Mouse (Mus musculus) left cerebral cortex, adult 8-10 months (tissue): ENCODE measurements around the gene Olfr827. TPM values are rescaled to one million over a fixed set of nuclear protein-coding genes. Genes with fewer than 3 reads are reported as not detected.

Experiments
- DNase-seq, 2 experiments: peaks; one replicate each; pipeline ENCODE4 v3.0.0; 2022; ENCODE audit warnings: low spot score in 2 of 2
- total RNA-seq, 4 experiments: library from RNA; stranded (reverse); gene quantifications; 2 replicates each; pipeline ENCODE4 v1.2.4; 2022

The Olfr827 gene
- not detected for total RNA-seq

GRCm38 (mm10) chr10:130214303-130214702 is at the start of gene Olfr827:
Olfr827 (minus strand) TSS chr10:130214403.
- DNase-seq = no peak

DNA sequence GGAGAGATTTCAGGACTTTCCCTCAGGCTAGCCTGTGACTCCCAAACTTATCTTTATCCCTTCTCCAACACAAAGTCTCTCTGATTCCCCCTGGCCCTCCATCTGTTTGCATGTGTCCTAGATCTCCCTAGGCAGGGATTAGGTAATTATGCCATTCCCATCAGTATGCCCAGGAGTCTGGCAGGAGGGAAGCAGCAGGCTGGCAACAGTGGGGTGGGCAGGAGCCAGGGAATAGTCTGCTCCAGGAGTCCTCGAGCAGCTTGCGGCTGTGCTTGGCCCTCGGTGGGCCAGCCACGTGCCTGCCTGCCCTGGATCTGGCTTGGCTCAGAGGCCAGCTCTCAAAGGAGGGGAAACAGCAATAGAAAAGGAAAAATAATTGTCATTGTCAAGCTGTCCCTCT is 49.0 kb upstream of the Olfr827 start:
- DNase-seq = peak in 1 of 2 experiments; percentile 33

GRCm38 (mm10) chr10:130259483-130259882 is 45.3 kb upstream of the Olfr827 start:
- DNase-seq = no peak

DNA sequence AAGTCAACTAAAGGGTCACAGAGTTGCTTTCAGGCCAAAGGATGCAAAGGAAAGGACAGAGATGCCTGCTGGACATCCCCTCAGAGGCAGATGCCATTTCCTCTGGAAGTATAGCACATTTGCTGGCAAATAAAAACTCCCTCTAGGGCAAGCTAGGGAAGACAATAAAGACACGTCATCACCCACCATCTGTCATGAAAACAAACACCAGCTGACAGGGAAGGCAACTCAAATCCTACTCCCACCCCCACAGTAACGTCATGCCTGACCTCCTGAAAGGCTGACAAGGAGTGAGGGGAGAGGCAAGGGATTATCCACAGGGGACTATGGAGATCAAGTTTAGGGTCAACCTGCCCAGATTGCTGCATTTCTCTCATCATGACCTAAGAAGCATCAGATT is 30.1 kb upstream of the Olfr827 start:
- no peak for DNase-seq

GRCm38 (mm10) chr10:130238318-130239209 is 24.4 kb upstream of the Olfr827 start:
- DNase-seq = no peak

- no peak for DNase-seq
These were observed 20.4 kb upstream of the Olfr827 start for GRCm38 (mm10) chr10:130234576-130234975.

GRCm38 (mm10) chr10:130232117-130232516 is 17.9 kb upstream of the Olfr827 start:
- no peak for DNase-seq

DNA sequence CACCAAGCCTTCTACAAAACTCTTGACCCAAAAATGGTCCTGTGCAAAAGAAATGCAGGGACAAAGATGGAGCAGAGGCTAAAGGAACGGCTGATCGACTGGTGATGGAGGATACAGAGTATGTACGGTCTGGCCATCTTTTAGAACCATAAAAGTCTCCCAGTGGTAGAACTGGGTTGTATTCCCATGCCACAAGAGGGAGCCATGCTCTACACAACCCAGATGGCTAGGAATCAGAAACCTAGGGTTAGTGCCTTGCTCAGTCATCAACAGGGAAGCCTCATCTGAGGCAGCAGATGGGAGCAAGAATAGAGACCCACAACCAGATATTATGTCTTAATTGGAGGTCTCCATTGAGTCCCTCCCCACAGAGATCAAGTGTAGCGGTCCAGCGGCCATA is 15.4 kb upstream of the Olfr827 start:
- DNase-seq = no peak

- DNase-seq = no peak
These were observed 14.0 kb upstream of the Olfr827 start for GRCm38 (mm10) chr10:130228246-130228645.

DNA sequence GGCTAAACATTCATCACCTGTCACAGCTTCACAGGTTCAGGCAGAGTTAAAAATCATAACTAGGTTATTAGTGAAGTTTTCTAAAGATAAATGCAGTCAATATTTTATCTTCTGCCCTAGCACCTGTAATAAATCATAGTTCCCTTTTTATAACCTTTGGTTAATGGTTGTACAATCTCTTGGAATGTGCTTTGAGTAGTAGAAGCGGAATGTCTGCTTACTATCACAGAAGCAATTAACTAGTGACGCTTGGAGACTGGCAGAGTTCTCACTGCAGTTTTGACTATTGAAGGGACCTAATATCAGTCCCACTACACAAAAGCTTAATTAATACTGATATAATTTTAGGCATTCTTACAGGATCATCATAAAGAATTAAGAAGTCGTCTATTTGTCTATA is 10.8 kb upstream of the Olfr827 start:
- DNase-seq = no peak

DNA sequence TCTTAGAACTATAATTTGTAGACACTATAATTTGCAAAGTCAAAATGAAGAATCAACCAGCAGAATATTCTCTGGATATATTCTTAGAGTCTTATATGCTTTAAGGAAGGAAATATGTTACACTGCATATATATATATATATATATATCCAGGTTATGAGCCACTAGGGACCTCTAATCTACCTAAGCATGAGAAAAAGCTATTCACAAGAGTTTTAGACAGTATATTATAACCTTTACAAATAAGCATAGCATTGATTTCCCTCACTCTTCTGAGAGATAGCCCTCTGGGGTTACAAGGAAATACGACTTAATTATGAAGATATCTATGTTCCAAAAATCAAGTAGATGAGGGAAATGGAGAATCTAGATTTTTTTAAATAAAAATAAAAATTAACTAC is 30.1 kb downstream of the Olfr827 start, which contains the start of gene Olfr826:
Gene Olfr826 (minus strand): TSS at position 101 of the 400 bp plus-strand sequence.
- no peak for DNase-seq

- DNase-seq = no peak
These were observed 47.5 kb downstream of the Olfr827 start, which contains the start of gene Olfr825 for GRCm38 (mm10) chr10:130166666-130167065. Olfr825 (minus strand) TSS chr10:130166766.

DNA sequence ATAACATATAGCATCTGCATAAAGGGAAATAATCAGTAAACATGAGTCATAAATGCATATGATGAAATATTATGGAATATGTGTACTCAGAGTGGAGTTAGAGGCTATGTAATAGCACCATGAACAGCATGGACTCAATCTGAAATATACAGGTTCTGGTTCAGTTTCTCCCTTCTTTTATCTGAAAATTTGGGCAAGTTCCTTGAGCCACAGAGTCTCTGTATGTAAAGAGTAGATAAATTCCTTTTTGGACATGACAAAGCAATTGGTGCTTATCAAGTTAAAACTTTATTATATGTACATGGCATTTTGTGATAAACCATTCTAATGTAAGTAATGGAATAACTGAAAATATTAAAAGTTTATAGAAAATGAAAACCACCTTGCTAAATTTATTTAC is 49.0 kb downstream of the Olfr827 start:
- DNase-seq = no peak

Other genes starting within 250 kb of the Olfr827 start
- not detected for gene Olfr819, start 247.1 kb downstream of the Olfr827 start, total RNA-seq
- gene Olfr247, start 238.3 kb downstream of the Olfr827 start, total RNA-seq = not detected
- gene Gm10310, start 229.3 kb downstream of the Olfr827 start, total RNA-seq = not detected
- not detected for gene Olfr820, start 201.8 kb downstream of the Olfr827 start, total RNA-seq
- not detected for gene Olfr821, start 184.1 kb downstream of the Olfr827 start, total RNA-seq
- not detected for gene Olfr822, start 143.2 kb downstream of the Olfr827 start, total RNA-seq
- not detected for gene Olfr823, start 99.0 kb downstream of the Olfr827 start, total RNA-seq
- gene Olfr824, start 84.4 kb downstream of the Olfr827 start, total RNA-seq = not detected
- gene Olfr825, start 47.6 kb downstream of the Olfr827 start, total RNA-seq = not detected
- not detected for gene Olfr826, start 30.2 kb downstream of the Olfr827 start, total RNA-seq
- gene Neurod4, start 65.8 kb upstream of the Olfr827 start, total RNA-seq = under 1 TPM in 3 of 4 experiments, not detected in 1; 0.22 to 0.61 (median 0.39) TPM
- 1 to 10 TPM; 1.8 to 2.4 (median 2.1) TPM for gene Tespa1, start 108.5 kb upstream of the Olfr827 start, total RNA-seq
- under 1 TPM; 0.21 to 0.40 (median 0.27) TPM for gene Vmn2r84, start 179.9 kb upstream of the Olfr827 start, total RNA-seq
- under 1 TPM; 0.39 to 0.86 (median 0.79) TPM for gene Vmn2r85, start 215.3 kb upstream of the Olfr827 start, total RNA-seq
- gene Vmn2r86, start 241.6 kb upstream of the Olfr827 start, total RNA-seq = under 1 TPM; 0.27 to 0.50 (median 0.33) TPM